Mouse (Mus musculus) kidney, embryonic 16.5 days (tissue): ENCODE data around the gene Ankrd40. TPM values are rescaled to one million over a fixed set of nuclear protein-coding genes. Genes with fewer than 3 reads are reported as not detected.

Experiments
- ATAC-seq: fragments of 200-750 bp; cut with Nextera tagmentation; 2 replicates; pipeline ENCODE4 v1.8.0; 2017; ENCODE audit warnings: moderate TSS enrichment; ENCODE audit not compliant: low FRiP score, low TSS enrichment
- H3K27ac ChIP-seq: fragments of 300-500 bp; sonication (generic); 2 replicates; pipeline ENCODE4 v1.5.1; 2014; ENCODE audit warnings: low read length
- H3K27me3 ChIP-seq: fragments of 300-500 bp; sonication (generic); 2 replicates; pipeline ENCODE4 v1.6.1; 2014; ENCODE audit warnings: low read length, control low read depth, mixed read lengths; ENCODE audit not compliant: insufficient read depth
- H3K36me3 ChIP-seq: fragments of 300-500 bp; sonication (generic); 2 replicates; pipeline ENCODE4 v1.6.1; 2014; ENCODE audit warnings: low read length, control low read depth, mixed read lengths; ENCODE audit not compliant: insufficient read depth
- H3K4me1 ChIP-seq: fragments of 300-500 bp; sonication (generic); 2 replicates; pipeline ENCODE4 v1.6.1; 2014; ENCODE audit warnings: low read length, control low read depth, mixed read lengths; ENCODE audit not compliant: insufficient read depth
- H3K4me2 ChIP-seq: fragments of 300-500 bp; sonication (generic); replicated peaks from 2 replicates; pipeline ENCODE4 v1.6.1; 2014; ENCODE audit warnings: low read depth, low read length
- H3K4me3 ChIP-seq: fragments of 300-500 bp; sonication (generic); 2 replicates; pipeline ENCODE4 v1.5.1; 2014; ENCODE audit warnings: mild to moderate bottlenecking, low read length
- H3K9ac ChIP-seq: fragments of 300-500 bp; sonication (generic); replicated peaks from 2 replicates; pipeline ENCODE4 v1.6.1; 2014; ENCODE audit warnings: low read length
- H3K9me3 ChIP-seq: fragments of 300-500 bp; sonication (generic); 2 replicates; pipeline ENCODE4 v1.6.1; 2016; ENCODE audit warnings: low read length, control low read depth
- WGBS: fragments of 180-500 bp; shearing (Covaris S2); extraction: QIAGEN DNeasy Blood & Tissue Kit; methylation state at CpG from one replicate; pipeline ENCODE4 v1.1.7; 2014; 5-methylcytosine and 5-hydroxymethylcytosine counted together
- polyA plus RNA-seq: library from polyadenylated mRNA; unstranded; fragments of >200 nt; fragmentation: Nextera tagmentation; extraction: Ambion mirVana; gene quantifications from 2 replicates; pipeline ENCODE4 v1.2.1, GENCODE M21; 2015

The Ankrd40 gene
- polyA plus RNA-seq: 11.2 and 11.5 TPM in 2 replicates

GRCm38 (mm10) chr11:94327693-94328643, at the start of gene Ankrd40:
Ankrd40 (plus strand) TSS chr11:94328001.
- H3K9me3 ChIP-seq: no peaks in the 10 kb centered on the region
- ATAC-seq: peak; percentile 91

DNA sequence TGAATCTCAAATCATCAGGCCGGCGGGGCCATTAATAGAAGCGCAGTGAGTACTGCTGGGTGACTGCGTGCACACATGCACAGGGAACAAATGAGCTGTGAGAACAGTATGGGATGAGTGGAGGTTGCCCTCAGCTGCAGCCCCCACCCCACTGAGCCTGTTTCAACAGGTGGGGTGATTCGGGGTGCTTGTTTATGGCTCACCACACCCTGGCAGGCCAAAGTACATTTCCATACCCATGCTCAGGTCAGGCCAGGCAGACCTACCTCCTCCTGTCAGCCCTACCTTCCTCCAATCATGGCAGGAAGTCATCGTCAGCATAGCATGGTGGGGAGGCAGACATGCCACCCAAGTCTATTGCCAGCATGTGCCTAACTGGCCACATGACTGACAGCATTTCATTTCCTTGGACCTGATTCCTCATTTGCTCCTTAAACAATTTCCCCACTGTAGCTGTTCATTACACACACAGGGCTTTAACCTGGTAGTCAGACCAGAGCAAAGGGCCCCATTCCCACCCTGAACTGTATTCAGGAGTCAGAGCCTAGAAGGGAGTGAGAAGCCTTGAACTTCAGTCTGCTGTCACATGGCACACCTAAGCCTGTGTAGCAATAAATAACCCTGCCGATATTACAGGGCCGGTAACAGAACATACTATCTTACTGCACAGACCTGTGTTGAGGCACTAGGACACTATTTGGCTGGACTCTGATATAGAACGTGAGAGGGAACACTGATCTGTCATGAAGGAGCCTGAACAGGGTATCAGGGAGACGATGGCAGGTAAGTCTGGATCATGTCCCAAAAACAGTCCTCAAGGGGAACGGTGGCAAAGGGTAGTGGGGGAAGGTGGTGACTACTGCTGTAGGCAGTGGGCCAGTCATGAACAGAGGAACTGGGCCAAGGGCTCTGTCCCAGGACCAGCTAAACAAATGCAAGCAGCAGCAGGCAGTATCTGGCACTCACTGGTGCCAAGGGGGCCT, 46.3 kb upstream of the Ankrd40 start, which contains the start of gene Gm21885:
Gm21885 (plus strand) TSS at position 675 of the 983 bp plus-strand sequence.
- WGBS: 81% methylated on average over 11 of the region's 11 CpGs
- Histone ChIP-seq H3K9me3 (no peaks in the 10 kb centered on the region), H3K9ac (no peak within 1 kb of the TSS), H3K36me3 (peaks cover 26% of the 10 kb centered on the region), H3K4me2 (no peak within 1 kb of the TSS), H3K4me3 (no peak within 1 kb of the TSS), H3K27ac (no peak within 1 kb of the TSS), H3K4me1 (peaks cover 5% of the 10 kb centered on the region; the same call in 1 of the 2 replicates), H3K27me3 (no peaks in the 10 kb centered on the region)
- no peak for ATAC-seq

More at GRCm38 (mm10) chr11:94327693-94328643, at the start of gene Ankrd40:
- peaks cover 31% of the 10 kb centered on the region for H3K4me1 ChIP-seq
- H3K36me3 ChIP-seq: no peaks in the 10 kb centered on the region
- WGBS: 0% methylated on average over 57 of the region's 78 CpGs
- peak within 1 kb of the TSS; percentile 99 for H3K27ac ChIP-seq
- H3K9ac ChIP-seq: peak within 1 kb of the TSS; percentile 98
- no peaks in the 10 kb centered on the region for H3K27me3 ChIP-seq
- peak within 1 kb of the TSS; percentile 73 for H3K4me2 ChIP-seq
- peak within 1 kb of the TSS; percentile 77 for H3K4me3 ChIP-seq

DNA sequence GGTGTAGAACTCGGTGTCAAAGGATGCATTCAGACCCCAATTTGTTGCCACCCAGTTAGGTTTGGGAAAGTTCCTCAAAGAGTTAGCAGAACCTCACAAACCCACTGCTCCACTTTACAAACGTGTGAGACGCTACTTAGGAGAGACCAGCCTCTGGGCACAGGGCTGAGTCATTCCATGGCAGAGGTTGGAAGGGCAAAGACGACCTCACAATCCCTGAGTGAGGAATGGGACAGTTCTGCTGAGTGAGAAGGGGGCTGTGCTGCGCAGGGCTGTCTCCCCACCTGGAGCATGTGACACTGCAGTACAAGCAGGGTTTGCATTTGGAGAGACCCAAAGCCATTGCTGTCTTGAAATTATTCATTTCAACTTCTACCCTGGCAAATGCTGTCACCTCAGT, 45.5 kb upstream of the Ankrd40 start:
- peaks cover 32% of the 10 kb centered on the region for H3K36me3 ChIP-seq
- H3K9ac ChIP-seq: no peak overlapping the region
- no peak for ATAC-seq
- no peak overlapping the region for H3K27ac ChIP-seq
- peaks cover 3% of the 10 kb centered on the region; the same call in 1 of the 2 replicates for H3K4me1 ChIP-seq
- H3K27me3 ChIP-seq: no peaks in the 10 kb centered on the region
- no peaks in the 10 kb centered on the region for H3K9me3 ChIP-seq
- H3K4me2 ChIP-seq: no peak overlapping the region
- WGBS: 63% methylated on average over 5 of the region's 5 CpGs
- no peak overlapping the region for H3K4me3 ChIP-seq

GRCm38 (mm10) chr11:94283536-94284099, 44.2 kb upstream of the Ankrd40 start:
- H3K27me3 ChIP-seq: no peaks in the 10 kb centered on the region
- no peak for ATAC-seq
- no peaks in the 10 kb centered on the region for H3K9me3 ChIP-seq
- H3K4me2 ChIP-seq: no peak overlapping the region
- no peak overlapping the region for H3K9ac ChIP-seq
- H3K4me3 ChIP-seq: no peak overlapping the region
- H3K27ac ChIP-seq: no peak overlapping the region
- H3K4me1 ChIP-seq: no peaks in the 10 kb centered on the region
- H3K36me3 ChIP-seq: peaks cover 42% of the 10 kb centered on the region
- WGBS: 91% methylated on average over 6 of the region's 6 CpGs

GRCm38 (mm10) chr11:94285886-94286574, 41.8 kb upstream of the Ankrd40 start:
- Histone ChIP-seq H3K4me1 (no peaks in the 10 kb centered on the region), H3K9me3 (no peaks in the 10 kb centered on the region), H3K9ac (no peak overlapping the region), H3K27me3 (no peaks in the 10 kb centered on the region), H3K4me3 (no peak overlapping the region), H3K4me2 (no peak overlapping the region), H3K27ac (no peak overlapping the region), H3K36me3 (peaks cover 62% of the 10 kb centered on the region)
- 82% methylated on average over 11 of the region's 11 CpGs for WGBS
- ATAC-seq: no peak

- H3K36me3 ChIP-seq: peaks cover 66% of the 10 kb centered on the region
- no peaks in the 10 kb centered on the region for H3K4me1 ChIP-seq
- H3K9ac ChIP-seq: no peak overlapping the region
- H3K27me3 ChIP-seq: no peaks in the 10 kb centered on the region
- ATAC-seq: no peak
- H3K4me2 ChIP-seq: no peak overlapping the region
- no peak overlapping the region for H3K27ac ChIP-seq
- no peak overlapping the region for H3K4me3 ChIP-seq
- no peaks in the 10 kb centered on the region for H3K9me3 ChIP-seq
- WGBS: 89% methylated on average over 5 of the region's 5 CpGs
Observed at GRCm38 (mm10) chr11:94287105-94287504, 40.7 kb upstream of the Ankrd40 start.

- H3K4me1 ChIP-seq: no peaks in the 10 kb centered on the region
- no peaks in the 10 kb centered on the region for H3K27me3 ChIP-seq
- no peak overlapping the region for H3K4me2 ChIP-seq
- no peaks in the 10 kb centered on the region for H3K9me3 ChIP-seq
- no peak overlapping the region for H3K9ac ChIP-seq
- H3K27ac ChIP-seq: no peak overlapping the region
- H3K36me3 ChIP-seq: peaks cover 74% of the 10 kb centered on the region
- H3K4me3 ChIP-seq: no peak overlapping the region
- no peak for ATAC-seq
- WGBS: 93% methylated on average over 10 of the region's 10 CpGs
Observed at GRCm38 (mm10) chr11:94290062-94290740, 37.6 kb upstream of the Ankrd40 start.

GRCm38 (mm10) chr11:94294996-94295845, 32.6 kb upstream of the Ankrd40 start:
- WGBS: 74% methylated on average over 9 of the region's 9 CpGs
- Histone ChIP-seq H3K27me3 (no peaks in the 10 kb centered on the region), H3K9ac (no peak overlapping the region), H3K4me2 (no peak overlapping the region), H3K9me3 (no peaks in the 10 kb centered on the region), H3K27ac (no peak overlapping the region), H3K36me3 (peaks cover 73% of the 10 kb centered on the region), H3K4me1 (no peaks in the 10 kb centered on the region), H3K4me3 (no peak overlapping the region)
- ATAC-seq: no peak
